Mouse (Mus musculus): ENCODE results near the gene Cers6. TPM values are rescaled to one million over a fixed set of nuclear protein-coding genes. Genes with fewer than 3 reads are reported as not detected.

The Cers6 gene
- polyA plus RNA-seq, 1 experiment, result 3.2 TPM

GRCm38 (mm10) chr2:69109246-69109645 is 248.0 kb downstream of the Cers6 start:
- no peak for TF ChIP-seq POLR2A (IDR thresholded peaks at IDR 0.05; ENCODE audit: control insufficient read depth, low read depth, low read length)
- TF ChIP-seq CTCF (IDR thresholded peaks at IDR 0.05; ENCODE audit: control insufficient read depth, insufficient read depth, insufficient replicate concordance, low read depth, low read length), result no peak
- no peak overlapping the region for H3K4me3 ChIP-seq (ENCODE audit: control insufficient read depth, low read depth, low read length)
- no peaks in the 10 kb centered on the region for H3K27me3 ChIP-seq (ENCODE audit: control insufficient read depth, insufficient read depth, low read length)
- no peaks in the 10 kb centered on the region for H3K4me1 ChIP-seq (ENCODE audit: control insufficient read depth, insufficient read depth, low read length)
- no peaks in the 10 kb centered on the region for H3K36me3 ChIP-seq (ENCODE audit: control insufficient read depth, insufficient read depth, low read length)
- no peak overlapping the region for H3K27ac ChIP-seq (ENCODE audit: control insufficient read depth, insufficient read depth, low read depth, low read length)

- Histone ChIP-seq H3K4me3 (ENCODE audit: control insufficient read depth, low read depth, low read length) (no peak overlapping the region), H3K27ac (ENCODE audit: control insufficient read depth, insufficient read depth, low read depth, low read length) (no peak overlapping the region), H3K27me3 (ENCODE audit: control insufficient read depth, insufficient read depth, low read length) (no peaks in the 10 kb centered on the region), H3K36me3 (ENCODE audit: control insufficient read depth, insufficient read depth, low read length) (no peaks in the 10 kb centered on the region), H3K4me1 (ENCODE audit: control insufficient read depth, insufficient read depth, low read length) (no peaks in the 10 kb centered on the region)
- TF ChIP-seq CTCF (IDR thresholded peaks at IDR 0.05; ENCODE audit: control insufficient read depth, insufficient read depth, insufficient replicate concordance, low read depth, low read length) (no peak), POLR2A (IDR thresholded peaks at IDR 0.05; ENCODE audit: control insufficient read depth, low read depth, low read length) (no peak)
These were observed 248.5 kb downstream of the Cers6 start for GRCm38 (mm10) chr2:69109710-69110109.

- Histone ChIP-seq H3K27ac (ENCODE audit: control insufficient read depth, insufficient read depth, low read depth, low read length) (no peak overlapping the region), H3K4me1 (ENCODE audit: control insufficient read depth, insufficient read depth, low read length) (no peaks in the 10 kb centered on the region), H3K4me3 (ENCODE audit: control insufficient read depth, low read depth, low read length) (no peak overlapping the region), H3K27me3 (ENCODE audit: control insufficient read depth, insufficient read depth, low read length) (no peaks in the 10 kb centered on the region), H3K36me3 (ENCODE audit: control insufficient read depth, insufficient read depth, low read length) (no peaks in the 10 kb centered on the region)
- TF ChIP-seq CTCF (IDR thresholded peaks at IDR 0.05; ENCODE audit: control insufficient read depth, insufficient read depth, insufficient replicate concordance, low read depth, low read length) (no peak), POLR2A (IDR thresholded peaks at IDR 0.05; ENCODE audit: control insufficient read depth, low read depth, low read length) (no peak)
These were observed 251.4 kb downstream of the Cers6 start for GRCm38 (mm10) chr2:69112609-69113008.

DNA sequence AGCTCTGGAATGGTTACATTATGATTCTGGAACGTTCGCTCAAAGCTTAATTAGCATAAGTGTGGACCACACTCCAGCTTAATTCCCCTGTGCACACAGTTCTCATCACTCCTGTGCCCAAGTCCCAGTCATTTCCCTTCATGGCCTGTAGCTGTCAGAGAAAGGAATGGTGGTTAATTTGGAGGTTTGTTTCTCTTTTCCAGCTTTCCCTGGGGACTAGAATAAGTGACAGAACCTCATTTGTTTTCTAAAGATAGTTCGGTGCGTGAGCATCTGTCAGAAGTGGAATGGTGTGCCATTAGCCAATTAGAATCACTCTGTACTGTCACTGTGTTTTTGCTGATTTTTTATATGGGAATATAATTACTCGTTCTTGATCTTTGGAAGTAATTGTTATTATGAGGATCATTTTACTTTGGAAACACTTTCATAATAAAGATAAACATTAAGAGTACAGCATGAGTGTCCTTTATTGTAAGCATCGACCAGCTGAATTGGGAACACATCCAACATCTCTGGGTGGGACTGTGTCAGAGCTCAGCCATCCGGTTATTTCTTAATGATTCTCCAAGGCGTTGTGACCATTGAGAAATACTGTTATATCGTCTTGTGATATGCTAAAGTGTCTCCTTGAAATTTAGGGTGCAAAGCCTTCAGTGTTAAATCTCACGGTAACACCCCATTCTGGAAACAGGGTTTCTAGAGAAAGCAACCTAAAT is 252.7 kb downstream of the Cers6 start:
- Histone ChIP-seq H3K27me3 (ENCODE audit: control insufficient read depth, insufficient read depth, low read length) (no peaks in the 10 kb centered on the region), H3K27ac (ENCODE audit: control insufficient read depth, insufficient read depth, low read depth, low read length) (no peak overlapping the region), H3K4me3 (ENCODE audit: control insufficient read depth, low read depth, low read length) (no peak overlapping the region), H3K36me3 (ENCODE audit: control insufficient read depth, insufficient read depth, low read length) (no peaks in the 10 kb centered on the region), H3K4me1 (ENCODE audit: control insufficient read depth, insufficient read depth, low read length) (no peaks in the 10 kb centered on the region)
- TF ChIP-seq CTCF (IDR thresholded peaks at IDR 0.05; ENCODE audit: control insufficient read depth, insufficient read depth, insufficient replicate concordance, low read depth, low read length), result no peak
- no peak for TF ChIP-seq POLR2A (IDR thresholded peaks at IDR 0.05; ENCODE audit: control insufficient read depth, low read depth, low read length)

- H3K27me3 ChIP-seq (ENCODE audit: control insufficient read depth, insufficient read depth, low read length), result no peaks in the 10 kb centered on the region
- no peaks in the 10 kb centered on the region for H3K36me3 ChIP-seq (ENCODE audit: control insufficient read depth, insufficient read depth, low read length)
- no peaks in the 10 kb centered on the region for H3K4me1 ChIP-seq (ENCODE audit: control insufficient read depth, insufficient read depth, low read length)
- peak overlapping the region; percentile 60 for H3K4me3 ChIP-seq (ENCODE audit: control insufficient read depth, low read depth, low read length)
- no peak overlapping the region for H3K27ac ChIP-seq (ENCODE audit: control insufficient read depth, insufficient read depth, low read depth, low read length)
- no peak for TF ChIP-seq POLR2A (IDR thresholded peaks at IDR 0.05; ENCODE audit: control insufficient read depth, low read depth, low read length)
- TF ChIP-seq CTCF (IDR thresholded peaks at IDR 0.05; ENCODE audit: control insufficient read depth, insufficient read depth, insufficient replicate concordance, low read depth, low read length), result no peak
These were observed 254.7 kb downstream of the Cers6 start for GRCm38 (mm10) chr2:69115921-69116320.

DNA sequence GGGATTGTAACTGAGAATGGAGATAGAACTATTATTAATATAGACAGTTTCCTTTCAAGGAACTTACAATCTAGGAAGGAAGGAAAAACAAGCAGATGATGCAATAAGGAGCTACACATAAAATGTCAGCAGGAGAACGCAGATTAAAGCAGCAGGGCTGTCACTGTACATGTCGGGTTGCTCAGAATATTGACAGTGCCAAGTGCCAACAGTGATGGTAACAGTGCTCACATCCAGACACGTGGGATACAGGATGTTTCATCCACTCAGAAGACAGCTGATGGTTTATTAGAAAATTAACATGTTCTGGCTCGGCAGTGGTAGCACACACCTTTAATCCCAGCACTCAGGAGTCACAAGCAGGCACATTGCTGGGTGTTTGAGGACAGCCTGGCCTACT is 255.5 kb downstream of the Cers6 start:
- Histone ChIP-seq H3K27ac (ENCODE audit: control insufficient read depth, insufficient read depth, low read depth, low read length) (no peak overlapping the region), H3K4me1 (ENCODE audit: control insufficient read depth, insufficient read depth, low read length) (no peaks in the 10 kb centered on the region), H3K4me3 (ENCODE audit: control insufficient read depth, low read depth, low read length) (no peak overlapping the region), H3K36me3 (ENCODE audit: control insufficient read depth, insufficient read depth, low read length) (no peaks in the 10 kb centered on the region), H3K27me3 (ENCODE audit: control insufficient read depth, insufficient read depth, low read length) (no peaks in the 10 kb centered on the region)
- TF ChIP-seq CTCF (IDR thresholded peaks at IDR 0.05; ENCODE audit: control insufficient read depth, insufficient read depth, insufficient replicate concordance, low read depth, low read length), result no peak
- no peak for TF ChIP-seq POLR2A (IDR thresholded peaks at IDR 0.05; ENCODE audit: control insufficient read depth, low read depth, low read length)

- no peak overlapping the region for H3K4me3 ChIP-seq (ENCODE audit: control insufficient read depth, low read depth, low read length)
- no peaks in the 10 kb centered on the region for H3K27me3 ChIP-seq (ENCODE audit: control insufficient read depth, insufficient read depth, low read length)
- no peaks in the 10 kb centered on the region for H3K4me1 ChIP-seq (ENCODE audit: control insufficient read depth, insufficient read depth, low read length)
- no peak for TF ChIP-seq CTCF (IDR thresholded peaks at IDR 0.05; ENCODE audit: control insufficient read depth, insufficient read depth, insufficient replicate concordance, low read depth, low read length)
- TF ChIP-seq POLR2A (IDR thresholded peaks at IDR 0.05; ENCODE audit: control insufficient read depth, low read depth, low read length), result no peak
- H3K36me3 ChIP-seq (ENCODE audit: control insufficient read depth, insufficient read depth, low read length), result no peaks in the 10 kb centered on the region
- H3K27ac ChIP-seq (ENCODE audit: control insufficient read depth, insufficient read depth, low read depth, low read length), result no peak overlapping the region
These were observed 257.8 kb downstream of the Cers6 start for GRCm38 (mm10) chr2:69118994-69119393.
